Mouse (Mus musculus) thymus, postnatal 4 days (tissue): ENCODE measurements at regions not wholly inside any gene's neighbourhood (a gene's known extent, or its start where the extent isn't known, plus 50 kb on each side); places are given as distances from the start of the nearest gene placed in this dataset.

ENCODE experiments used
- DNase-seq: peaks from one replicate; pipeline ENCODE4 v3.0.0; 2021

DNA sequence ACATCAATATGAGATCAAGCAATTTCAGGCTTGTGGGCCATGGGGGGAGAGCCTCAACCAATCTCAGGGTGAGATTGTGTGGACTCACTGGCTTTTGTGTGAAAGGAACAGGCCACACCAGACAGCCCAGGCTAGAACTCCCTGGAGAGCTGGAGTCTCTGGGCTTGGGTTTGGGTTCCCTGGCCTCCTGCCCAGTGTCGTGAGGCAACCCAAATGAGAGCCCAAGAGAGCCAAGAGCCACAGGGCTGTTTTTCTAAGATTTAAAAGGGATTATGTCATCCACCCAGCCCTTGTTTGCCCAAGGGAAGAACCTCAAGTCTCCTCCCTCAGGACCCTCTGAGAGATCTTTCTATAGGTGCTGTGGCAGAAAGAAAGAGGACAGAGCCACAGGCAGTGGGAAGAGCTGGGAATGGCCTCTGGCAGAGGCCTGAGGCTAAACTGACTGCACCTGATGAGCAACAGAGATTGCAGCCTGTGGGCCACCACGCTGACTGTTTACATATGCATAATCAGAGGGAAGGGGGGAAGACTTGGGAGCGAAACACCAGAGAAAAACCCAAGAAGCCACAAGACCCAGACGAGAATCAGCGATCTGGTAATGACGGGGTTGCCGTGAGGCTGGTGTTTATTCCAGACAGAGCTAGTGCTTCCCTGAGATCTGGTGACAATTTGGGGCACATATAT, 92.1 kb downstream of the Bcl2l11 start:
- no peak for DNase-seq

DNA sequence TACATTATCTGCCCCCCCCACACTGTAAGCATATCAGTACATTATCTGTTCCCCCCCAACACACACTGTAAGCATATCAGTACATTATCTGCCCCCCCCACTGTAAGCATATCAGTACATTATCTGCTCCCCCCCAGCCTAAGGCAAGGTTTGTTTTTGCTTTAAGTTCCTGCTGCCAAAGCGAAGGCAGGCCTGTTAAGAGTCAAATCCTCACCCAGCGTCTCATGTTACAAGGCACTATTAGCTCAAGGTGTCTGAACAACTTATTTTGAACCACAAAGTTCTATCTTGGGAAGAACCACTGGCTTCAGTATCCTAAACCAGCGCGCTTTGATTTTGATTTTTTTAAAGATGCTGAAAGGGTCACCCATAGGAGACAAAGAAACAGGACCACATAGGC, 93.1 kb downstream of the Bcl2l11 start:
- DNase-seq: no peak

DNA sequence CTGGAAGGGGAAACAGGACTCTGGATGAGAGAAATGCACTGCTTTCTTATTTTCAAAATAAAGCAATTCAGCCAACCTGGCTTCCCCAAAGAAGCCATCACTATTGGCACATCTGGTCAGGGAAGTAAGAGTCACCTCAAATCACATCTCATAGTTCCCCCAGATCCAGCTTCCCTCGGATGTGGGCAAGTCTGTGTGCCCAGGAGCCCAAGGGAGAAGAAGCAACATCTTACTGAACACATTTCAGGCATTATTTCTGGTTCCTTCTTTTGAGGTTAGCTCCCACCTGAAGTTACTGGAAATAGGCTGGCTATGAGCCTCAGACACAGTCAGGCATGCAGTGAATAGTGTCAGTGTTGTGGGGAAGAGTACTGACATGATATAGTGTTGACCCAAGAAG, 95.2 kb downstream of the Bcl2l11 start:
- DNase-seq: no peak

DNA sequence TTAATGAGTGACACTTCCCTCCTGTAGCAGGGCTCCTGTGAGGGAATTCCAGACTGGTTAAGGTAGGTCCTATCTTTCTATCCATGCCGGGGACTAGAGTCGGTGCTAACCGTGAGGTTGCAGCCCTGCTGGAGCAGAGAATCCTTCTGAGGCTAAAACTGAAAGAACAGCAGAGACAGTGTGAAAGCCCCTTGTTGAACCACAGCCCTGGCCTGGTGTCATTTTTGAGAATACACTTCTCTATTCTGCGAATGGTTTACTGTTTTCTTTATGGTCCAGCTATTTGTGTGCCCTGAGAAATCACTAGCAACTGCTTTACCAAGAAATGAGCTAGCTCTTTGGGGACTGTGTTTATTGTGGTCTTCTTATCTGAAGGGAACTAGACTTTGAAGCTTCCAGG, 95.8 kb downstream of the Bcl2l11 start:
- no peak for DNase-seq

DNA sequence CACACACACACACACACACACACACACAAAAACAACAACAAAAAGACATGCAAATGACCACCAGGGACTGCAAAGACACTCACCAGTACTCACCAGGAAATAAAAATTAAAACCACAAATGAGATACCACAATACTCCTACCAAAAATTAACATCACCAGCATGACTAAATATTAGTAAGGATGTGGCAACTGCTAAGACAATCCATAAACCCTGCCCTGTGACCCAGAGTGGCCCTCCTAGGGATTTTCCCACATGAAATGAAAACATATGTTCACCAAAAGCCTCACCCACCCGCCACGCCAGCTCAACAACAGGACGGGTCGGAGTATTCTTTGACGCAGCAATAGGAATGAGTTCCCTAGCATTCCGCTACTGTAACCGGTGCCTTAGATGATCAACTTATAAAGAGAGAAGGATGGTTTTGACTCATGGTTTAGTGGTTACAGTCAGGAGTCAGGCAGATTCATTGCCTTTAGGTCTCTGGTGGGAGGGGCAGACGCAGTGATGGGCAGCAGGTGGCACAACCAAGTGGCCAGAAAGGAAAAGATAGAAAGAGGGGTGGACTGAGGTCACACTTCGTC, 100.7 kb downstream of the Bcl2l11 start:
- no peak for DNase-seq

DNA sequence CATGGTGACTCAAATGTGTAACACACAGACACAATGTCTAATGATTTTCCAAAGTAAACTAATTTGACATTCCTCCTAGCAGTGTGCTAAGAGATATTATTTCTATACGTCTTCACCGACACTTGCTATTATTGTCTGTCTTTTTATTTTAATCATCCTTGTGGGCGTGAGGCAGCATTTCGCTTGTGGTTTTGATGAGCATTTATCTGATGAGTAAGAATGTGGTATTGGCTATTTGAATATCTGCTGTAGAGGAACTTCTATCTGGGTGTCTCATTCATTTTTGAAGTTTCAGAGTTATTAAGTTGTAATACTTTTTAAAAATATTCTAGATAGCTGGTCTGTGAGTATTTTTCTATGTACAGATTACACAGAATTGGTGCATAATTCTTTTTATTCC, 103.9 kb downstream of the Bcl2l11 start:
- no peak for DNase-seq

DNA sequence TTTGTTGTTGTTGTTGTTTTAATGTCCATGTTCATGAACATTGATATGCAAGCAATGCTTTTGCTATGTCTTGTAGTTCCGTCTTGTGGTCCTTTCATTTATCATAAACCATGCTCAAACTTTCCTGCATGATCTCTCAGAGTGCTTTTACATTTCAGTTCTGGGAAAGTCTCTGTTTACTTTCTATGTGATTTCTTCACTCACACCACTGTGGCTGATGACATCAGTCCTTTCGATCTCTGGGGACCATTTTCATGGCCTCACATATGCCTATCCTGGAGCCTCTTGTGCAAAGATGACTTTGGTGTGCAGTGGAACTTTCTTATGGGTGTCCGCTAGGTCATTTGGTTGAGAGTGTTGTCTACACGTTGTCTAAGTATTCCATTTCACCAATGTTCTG, 105.1 kb downstream of the Bcl2l11 start:
- no peak for DNase-seq

DNA sequence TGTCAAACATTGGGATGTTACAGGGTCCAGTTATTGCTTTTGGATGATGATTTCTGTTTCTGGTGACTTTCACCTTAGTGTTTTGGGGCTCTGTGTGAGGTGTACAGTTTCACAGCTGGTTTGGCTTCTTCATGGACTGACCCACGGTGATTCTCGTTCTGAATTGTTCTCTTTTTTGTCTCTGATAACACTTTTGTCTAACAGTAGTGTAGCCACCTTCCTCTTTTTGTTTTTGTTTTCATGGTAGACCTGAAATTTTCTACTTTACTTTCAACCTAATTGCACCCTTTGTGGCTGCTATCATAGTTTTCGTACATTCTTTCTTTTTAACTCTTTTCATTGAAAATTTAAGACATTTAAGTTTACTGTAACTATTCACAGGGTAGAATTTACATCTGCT, 105.5 kb downstream of the Bcl2l11 start:
- DNase-seq: no peak

DNA sequence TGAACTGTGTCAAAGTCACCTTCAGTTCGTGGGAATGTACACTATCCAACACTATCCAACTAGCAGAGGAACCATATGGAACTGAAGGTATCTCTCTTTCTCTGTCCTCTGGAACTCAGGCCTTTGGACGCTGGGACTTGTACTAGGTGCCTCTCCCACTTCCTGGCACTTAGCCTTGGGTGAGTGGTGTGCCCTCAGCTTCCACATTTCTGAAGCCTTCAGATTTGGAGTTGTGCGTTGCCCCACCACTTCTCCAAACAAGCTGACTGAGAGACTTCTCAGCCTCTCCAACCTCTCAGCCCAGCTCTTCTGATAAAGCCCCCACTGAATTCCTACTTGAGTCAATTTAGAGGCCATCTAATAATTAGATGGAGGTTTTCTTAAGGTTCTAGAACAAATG, 106.2 kb downstream of the Bcl2l11 start:
- no peak for DNase-seq

DNA sequence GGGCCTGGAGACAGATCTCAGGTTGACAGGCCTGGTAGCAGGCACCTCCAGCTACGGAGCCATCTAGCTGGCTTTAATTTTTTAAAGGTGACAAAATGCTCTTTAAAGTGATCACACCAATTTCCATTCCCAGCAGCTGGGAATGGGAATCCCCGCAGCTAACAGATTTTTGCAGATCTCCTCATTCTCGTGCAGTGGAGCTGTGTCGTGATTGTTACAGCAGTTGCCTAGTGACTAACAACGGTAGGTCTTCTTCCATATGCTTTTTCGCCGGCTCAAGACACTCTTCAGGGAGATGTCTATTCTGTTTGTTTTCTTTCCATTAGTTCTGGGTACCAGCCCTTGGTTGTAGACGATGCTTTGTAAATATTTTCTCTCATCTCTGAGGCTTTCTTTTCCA, 109.3 kb downstream of the Bcl2l11 start:
- no peak for DNase-seq

DNA sequence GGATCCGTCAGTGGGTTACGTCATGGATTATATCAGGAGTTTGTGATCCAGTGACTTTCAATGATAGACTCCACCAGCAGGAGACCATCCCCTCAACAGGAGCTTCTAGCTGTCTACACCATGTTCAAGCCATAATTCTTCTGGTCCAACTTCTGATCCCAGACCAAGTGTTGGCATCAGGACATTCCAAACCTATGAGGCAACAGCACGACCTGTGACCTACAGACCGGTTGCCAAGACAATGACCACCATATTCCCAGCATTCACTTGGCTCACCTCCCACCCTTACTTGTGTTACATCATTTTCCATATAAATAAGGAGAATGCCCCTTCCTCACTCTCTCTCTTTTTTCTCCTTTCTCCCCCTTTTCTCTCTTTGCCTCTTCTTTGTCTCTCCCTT, 113.6 kb downstream of the Bcl2l11 start:
- no peak for DNase-seq

DNA sequence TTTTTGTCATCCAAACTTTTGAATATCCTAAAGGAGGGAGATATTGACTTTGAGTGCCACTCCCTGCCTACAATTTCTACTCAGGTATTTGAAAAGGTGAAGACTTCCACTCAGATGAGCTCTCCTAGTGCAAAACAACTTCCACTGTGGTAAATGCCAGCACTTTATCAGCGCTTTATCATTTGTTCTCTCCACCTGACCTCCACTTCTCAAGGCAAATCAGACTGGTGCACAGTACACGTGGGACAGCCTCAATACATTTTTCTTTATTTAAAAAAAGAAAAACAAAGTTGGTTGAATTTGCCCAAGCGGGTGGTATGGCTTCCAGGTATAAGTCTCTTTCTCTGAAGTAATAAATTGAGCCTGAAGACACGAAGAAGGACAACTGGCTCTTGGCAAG, 114.2 kb downstream of the Bcl2l11 start:
- DNase-seq: no peak

DNA sequence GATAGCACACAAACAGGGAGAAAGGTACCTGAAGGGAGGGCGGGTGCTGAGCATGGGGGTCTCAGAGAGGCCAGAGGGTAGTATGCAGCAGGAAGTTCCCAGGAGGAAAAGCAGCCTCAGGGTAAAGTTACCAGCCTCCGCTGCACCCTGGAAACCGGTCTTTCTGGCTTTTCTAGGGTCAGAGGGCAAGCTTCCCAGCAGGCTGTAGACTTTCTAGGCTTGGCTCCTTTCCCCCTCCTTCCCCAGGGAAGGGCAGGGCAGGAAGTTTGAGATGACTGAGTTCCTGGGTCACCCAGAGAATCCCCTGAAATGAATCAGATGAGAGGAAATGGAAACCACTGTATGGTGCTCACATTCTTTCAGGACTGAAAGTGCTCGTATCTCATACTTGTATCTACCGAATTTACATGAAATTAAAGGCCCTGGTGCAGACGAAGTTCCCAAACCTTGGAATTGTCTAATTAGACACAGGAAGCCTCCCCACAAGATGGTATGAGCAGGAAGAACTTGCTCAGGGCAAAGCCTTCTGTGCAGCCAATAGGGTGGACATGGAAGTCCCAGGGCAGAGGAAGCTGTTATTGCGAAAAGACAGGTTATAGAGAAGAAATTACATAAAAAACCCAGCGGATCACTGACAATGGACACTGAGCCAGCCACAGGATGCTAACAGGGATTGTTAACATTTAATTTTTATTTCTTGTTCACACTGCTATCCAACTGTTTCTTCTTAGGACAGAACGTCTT, 114.9 kb downstream of the Bcl2l11 start:
- no peak for DNase-seq

DNA sequence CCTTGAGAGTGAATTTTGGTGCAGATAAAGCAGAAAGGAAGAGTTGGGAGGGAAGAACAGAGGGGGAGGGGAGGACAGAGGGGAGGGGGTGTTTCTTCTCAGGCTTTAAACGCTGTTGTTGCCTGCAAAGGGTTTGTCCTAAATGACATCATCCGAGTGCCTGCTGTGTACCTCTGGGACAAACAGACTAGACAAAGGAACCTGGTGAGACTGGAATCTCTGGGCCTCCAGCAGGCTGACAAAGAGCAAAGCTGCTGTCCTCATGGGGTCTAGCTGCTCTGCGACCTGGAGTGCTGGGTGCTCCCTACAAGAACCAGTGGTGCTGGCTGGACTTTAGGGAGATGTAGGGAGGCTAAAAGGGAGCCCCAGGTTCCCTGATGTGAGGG, 115.4 kb downstream of the Bcl2l11 start:
- DNase-seq: no peak

DNA sequence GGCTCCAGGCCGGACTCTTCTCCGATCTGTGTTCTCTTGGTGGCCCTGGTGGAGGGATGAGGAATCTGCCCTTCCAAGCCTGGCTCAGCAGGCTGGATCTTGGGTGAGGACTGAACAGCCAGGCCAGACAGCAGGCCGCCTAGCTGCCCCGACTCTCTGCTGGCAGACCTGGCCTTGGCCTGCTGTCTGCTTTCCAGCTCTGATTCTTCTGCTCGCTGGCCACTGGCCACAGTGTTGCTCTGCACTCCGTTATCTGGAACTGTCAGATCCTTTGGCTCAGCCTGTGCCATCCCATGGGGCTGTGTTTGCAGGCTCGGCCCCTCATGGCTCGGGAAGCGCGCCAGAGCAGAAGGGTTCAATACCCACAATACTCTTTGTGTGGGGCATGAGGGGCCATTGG, 119.7 kb downstream of the Bcl2l11 start:
- no peak for DNase-seq

DNA sequence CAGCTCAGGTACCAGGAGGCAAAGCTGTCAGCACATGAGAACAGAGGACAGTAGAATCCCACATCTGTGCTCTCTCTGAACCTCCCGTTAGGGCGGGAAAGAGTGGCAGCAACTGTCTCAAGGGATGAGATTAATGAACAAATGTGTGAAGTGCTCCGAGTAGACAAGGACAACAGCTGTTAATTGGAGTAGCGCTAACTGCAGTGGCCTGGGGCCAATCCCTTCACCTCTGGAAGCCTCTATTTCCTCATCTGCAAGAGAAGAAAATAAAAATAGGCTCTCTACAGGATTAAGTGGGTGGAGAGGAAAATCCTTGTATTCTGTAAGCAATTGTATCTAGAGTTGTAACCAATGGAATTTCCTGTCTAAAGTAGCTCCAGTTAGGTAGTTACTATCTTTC, 122.1 kb downstream of the Bcl2l11 start:
- DNase-seq: no peak

DNA sequence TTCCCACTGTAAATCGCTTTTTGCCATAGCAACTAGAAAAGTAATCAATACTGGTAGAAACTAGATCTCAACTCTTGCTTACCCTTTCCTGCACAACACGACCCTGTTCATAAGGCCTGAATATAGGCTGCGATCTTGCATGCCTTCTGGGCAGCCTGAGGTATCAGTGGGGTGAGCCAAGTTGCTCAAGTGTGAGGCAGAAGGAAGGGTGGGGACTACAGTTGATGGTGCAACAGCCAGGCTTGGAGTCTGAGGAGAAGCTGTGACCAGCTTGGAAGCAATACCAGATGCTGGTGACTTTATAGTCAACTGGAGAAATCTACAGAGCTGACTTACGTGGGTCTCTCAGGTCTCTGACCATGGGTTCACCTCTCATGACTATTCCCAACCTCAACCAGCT, 123.3 kb downstream of the Bcl2l11 start:
- no peak for DNase-seq

DNA sequence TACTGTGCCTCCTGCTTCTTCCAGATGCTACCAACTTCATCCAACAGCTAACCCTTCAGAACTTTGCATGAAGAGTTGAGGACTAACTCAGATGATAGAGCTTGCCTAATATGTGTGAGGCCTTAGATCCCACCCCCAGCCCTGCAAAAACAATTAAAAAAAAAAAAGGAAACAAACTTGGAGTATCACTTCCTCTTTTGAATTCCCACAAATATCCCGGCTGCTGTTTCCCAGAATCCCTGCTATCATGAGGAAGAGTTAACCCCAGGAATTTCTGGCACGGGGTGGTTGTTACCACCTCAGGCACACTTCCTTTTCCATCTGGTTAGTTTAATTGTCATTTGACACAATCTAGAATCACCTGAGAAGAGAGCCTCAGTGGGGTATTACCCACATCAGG, 123.8 kb downstream of the Bcl2l11 start:
- DNase-seq: no peak

DNA sequence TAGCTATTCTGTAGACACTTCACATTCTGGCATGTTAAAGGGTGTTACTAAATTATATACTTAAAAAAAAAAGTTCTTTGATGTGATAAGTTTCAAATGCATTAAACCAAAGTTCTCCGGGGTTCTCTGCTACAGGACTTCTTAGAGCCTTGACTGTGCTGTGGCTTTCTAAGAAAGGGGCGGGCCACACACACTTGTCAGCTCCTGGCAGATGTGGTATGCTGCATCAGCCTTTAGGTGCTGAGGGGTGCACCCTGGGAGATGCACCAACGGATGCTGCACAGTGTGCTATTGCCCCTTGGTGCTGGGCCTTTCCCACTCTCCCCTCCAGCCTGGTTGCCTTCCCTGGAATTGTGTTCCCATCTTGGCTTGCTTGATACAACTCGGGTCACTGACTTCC, 125.0 kb downstream of the Bcl2l11 start:
- peak; percentile 54 for DNase-seq

DNA sequence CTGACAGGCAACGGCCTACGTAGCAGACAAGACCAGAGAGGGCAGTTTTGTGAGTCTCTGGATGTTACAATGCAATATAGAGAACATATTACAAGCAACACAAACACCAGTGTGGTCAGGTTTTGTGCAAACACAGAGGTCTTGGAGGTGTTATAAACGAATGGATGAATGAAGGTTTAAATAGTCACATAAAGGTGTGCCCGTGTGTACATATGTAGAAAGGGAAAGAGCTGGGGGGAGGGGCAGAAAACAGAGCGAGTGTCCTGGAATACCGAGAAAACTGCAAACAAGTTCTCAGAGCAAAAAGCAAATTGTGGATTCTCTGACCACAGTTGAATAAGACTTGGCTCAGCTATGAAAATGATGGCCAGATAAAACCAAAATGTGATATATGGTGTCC, 130.8 kb downstream of the Bcl2l11 start:
- DNase-seq: no peak

DNA sequence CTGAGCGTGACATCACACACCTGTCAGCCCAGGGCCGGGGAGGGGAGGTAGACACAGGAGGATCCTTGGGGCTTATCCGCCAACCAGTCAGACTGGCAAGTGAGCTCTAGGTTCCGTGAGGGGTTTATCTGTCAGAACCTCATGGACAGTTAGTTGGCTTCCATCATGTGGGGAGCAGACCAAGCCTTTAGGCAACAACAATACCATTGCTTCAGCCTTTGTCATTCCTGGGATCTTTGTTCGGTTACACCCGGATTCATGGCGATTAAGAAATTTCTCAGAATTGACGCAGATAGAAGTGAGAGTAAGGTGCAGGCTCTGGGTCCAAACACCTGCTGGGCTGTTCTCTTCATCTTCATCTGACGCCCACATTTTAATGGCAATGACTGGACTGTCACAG, 131.4 kb downstream of the Bcl2l11 start:
- no peak for DNase-seq

DNA sequence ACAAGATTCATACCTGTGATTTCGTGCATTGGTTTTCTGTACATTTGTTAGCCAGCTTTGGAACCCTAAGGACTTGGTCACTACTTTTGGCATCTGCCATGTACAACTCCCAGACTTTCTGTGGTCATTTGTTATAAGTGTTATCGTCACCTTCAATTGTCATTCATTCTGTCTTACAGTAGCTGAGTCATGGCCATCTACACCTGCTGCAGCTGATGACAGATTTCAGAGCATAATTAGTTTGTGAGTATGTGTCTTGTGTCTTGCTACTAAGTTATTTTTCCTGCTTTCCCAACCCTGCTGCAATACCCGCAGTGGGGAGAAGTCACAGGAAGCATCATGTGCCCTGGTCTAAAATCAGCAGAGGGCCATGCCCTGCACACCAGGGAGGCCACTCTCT, 138.0 kb downstream of the Bcl2l11 start:
- no peak for DNase-seq

DNA sequence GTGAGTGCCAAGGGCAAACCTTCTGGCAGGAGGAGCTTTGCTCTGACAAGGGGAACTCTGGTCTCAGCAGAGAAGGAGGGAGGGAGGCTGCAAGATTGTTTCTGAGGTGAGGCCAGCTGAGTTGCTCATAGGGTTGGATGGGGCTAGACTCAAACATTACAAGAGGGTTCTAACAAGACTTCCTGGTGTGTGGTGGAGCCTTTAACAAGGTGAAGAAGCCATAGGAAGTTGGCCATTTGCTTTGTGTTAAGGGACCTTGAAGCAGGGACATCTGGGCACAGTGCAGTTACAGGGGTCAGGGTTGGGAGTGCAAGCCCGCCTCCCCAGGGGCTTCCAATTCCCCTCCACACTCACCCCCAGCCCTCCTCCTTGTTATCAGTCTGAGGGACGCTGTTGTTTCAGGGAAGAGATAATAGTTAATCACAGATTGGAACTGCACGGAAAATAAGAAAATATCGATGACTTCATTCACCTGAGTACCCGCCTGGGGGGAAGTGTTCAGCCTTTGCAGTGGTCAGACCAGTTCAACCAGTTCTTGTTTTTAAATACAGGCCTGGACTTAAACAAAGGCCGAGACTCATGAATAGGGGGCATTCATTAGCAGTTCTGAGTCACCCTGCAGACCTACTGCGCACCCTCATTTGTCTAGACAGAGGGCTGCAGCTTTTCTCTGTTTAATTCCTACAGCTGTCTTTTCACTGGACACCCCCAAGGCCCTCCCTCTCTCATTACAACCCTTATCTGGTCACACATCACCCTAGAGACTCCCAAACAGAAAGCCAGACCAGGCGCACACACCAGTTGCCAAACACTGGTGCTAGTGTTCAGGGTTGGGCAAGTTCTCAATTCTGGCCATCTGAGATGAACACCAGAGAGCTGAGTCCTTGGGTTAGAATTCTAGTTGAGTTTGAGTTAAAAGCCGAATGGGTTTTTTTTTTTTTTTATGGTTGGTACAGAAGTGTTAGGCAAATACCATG, 139.5 kb downstream of the Bcl2l11 start:
- DNase-seq: no peak
